Mouse (Mus musculus) central nervous system, embryonic 18 days (tissue): ENCODE data around the gene Zfp965. TPM values are rescaled to one million over a fixed set of nuclear protein-coding genes. Genes with fewer than 3 reads are reported as not detected.

Experiments
- polyA plus RNA-seq: library from polyadenylated mRNA; depleted of rRNA; stranded (reverse); fragments of >200 nt; gene quantifications from 2 replicates; pipeline ENCODE4 v1.2.3, GENCODE M21; 2012; rRNA removed

The Zfp965 gene
- polyA plus RNA-seq: 4.8 and 5.6 TPM in 2 replicates

DNA sequence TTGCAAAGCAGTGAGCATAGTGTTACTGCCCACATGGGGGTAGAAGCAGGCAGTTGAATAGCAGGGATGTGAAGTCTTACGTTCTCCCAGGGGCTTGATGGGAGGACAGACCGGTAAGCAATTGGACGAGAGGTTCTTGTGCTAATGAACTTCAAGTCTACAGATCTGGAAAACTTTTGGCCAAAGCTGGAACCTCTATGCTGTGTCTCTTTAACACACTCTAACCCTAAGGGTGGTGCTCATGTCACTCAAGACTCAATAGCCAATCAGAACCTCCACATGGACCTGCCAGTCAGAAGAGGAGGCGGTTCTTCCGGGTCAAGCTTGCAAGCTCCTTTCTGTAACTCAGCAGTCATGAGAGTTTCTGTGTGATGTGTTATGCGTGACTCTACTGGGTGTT lies at the start of gene Zfp965:
Gene Zfp965, plus strand, starts transcription at position 301 of the 400 bp plus-strand sequence.

DNA sequence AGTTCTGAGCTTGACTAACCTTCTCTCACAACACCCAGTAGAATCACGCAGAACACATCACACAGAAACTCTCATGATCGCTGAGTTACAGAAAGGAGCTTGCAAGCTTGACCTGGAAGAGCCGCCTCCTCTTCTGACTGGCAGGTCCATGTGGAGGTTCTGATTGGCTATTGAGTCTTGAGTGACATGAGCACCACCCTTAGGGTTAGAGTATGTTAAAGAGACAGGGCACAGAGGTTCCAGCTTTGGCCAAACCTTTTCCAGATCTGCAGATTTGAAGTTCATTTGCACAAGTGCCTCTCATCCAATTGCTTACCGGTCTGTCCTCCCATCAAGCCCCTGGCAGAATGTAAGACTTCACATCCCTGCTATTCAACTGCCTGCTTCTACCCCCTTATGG lies 34.1 kb upstream of the Zfp965 start, which contains the start of gene Gm4724:
Gene Gm4724, minus strand, starts transcription at position 101 of the 400 bp plus-strand sequence.

Other genes starting within 250 kb of the Zfp965 start
- not detected in 2 replicates for gene Gm14440, start 194.9 kb upstream of the Zfp965 start, polyA plus RNA-seq
- gene Gm4631, start 131.8 kb upstream of the Zfp965 start, polyA plus RNA-seq: 18.2 and 20.9 TPM in 2 replicates
- gene Zfp968, start 97.5 kb upstream of the Zfp965 start, polyA plus RNA-seq: 3.0 and 4.6 TPM in 2 replicates
- gene Gm4724, start 34.2 kb upstream of the Zfp965 start, polyA plus RNA-seq: 22.3 and 28.7 TPM in 2 replicates
- not detected in 2 replicates for gene Gm11007, start 174.0 kb downstream of the Zfp965 start, polyA plus RNA-seq
- gene Zfp969, start 233.7 kb downstream of the Zfp965 start, polyA plus RNA-seq: not detected in 2 replicates